Mouse (Mus musculus) layer of hippocampus, adult 8-10 months (tissue): ENCODE results near the gene Ninj1. TPM values are rescaled to one million over a fixed set of nuclear protein-coding genes. Genes with fewer than 3 reads are reported as not detected.

Source experiments
- DNase-seq, 2 experiments: peaks; one replicate each; pipeline ENCODE4 v3.0.0; 2022; ENCODE audit warnings: low spot score in 2 of 2
- total RNA-seq, 4 experiments: library from RNA; stranded (reverse); gene quantifications; 2 replicates each; pipeline ENCODE4 v1.2.4; 2022

The Ninj1 gene
- total RNA-seq, 4 experiments from 2014 or later, result 17.8 to 27.6 (median 21.7) TPM

GRCm38 (mm10) chr13:49195651-49196050, 8.4 kb downstream of the Ninj1 start:
- no peak for DNase-seq

- no peak for DNase-seq
Measured at GRCm38 (mm10) chr13:49196211-49196610, 8.9 kb downstream of the Ninj1 start.

- no peak for DNase-seq
Measured at GRCm38 (mm10) chr13:49196766-49197165, 9.5 kb downstream of the Ninj1 start.

GRCm38 (mm10) chr13:49198734-49199133, 11.4 kb downstream of the Ninj1 start:
- DNase-seq, result no peak

GRCm38 (mm10) chr13:49199891-49200290, 12.6 kb downstream of the Ninj1 start:
- no peak for DNase-seq

- DNase-seq, result no peak
Measured at GRCm38 (mm10) chr13:49200688-49201087, 13.4 kb downstream of the Ninj1 start.

- DNase-seq, result no peak
Measured at GRCm38 (mm10) chr13:49202556-49202955, 15.3 kb downstream of the Ninj1 start.

GRCm38 (mm10) chr13:49205381-49205998, 18.2 kb downstream of the Ninj1 start:
- peak; percentile 67 to 88 for DNase-seq

- no peak for DNase-seq
Measured at GRCm38 (mm10) chr13:49206341-49206740, 19.1 kb downstream of the Ninj1 start.

GRCm38 (mm10) chr13:49209306-49209705, 22.0 kb downstream of the Ninj1 start:
- DNase-seq, result no peak

- DNase-seq, result no peak
Measured at GRCm38 (mm10) chr13:49212711-49213500, 25.6 kb downstream of the Ninj1 start.

GRCm38 (mm10) chr13:49213531-49213932, 26.2 kb downstream of the Ninj1 start:
- no peak for DNase-seq

- no peak for DNase-seq
Measured at GRCm38 (mm10) chr13:49214454-49214853, 27.2 kb downstream of the Ninj1 start.

GRCm38 (mm10) chr13:49215128-49215503, 27.8 kb downstream of the Ninj1 start:
- no peak for DNase-seq

GRCm38 (mm10) chr13:49215504-49216219, 28.4 kb downstream of the Ninj1 start, which contains the start of gene Card19:
TSS of gene Card19 (minus strand) at chr13:49216037.
- peak; percentile 81 to 86 for DNase-seq

- no peak for DNase-seq
Measured at GRCm38 (mm10) chr13:49216220-49216552, 28.9 kb downstream of the Ninj1 start.

GRCm38 (mm10) chr13:49216808-49217561, 29.7 kb downstream of the Ninj1 start:
- no peak for DNase-seq

- no peak for DNase-seq
Measured at GRCm38 (mm10) chr13:49218651-49219050, 31.4 kb downstream of the Ninj1 start.

GRCm38 (mm10) chr13:49219367-49219766, 32.1 kb downstream of the Ninj1 start:
- DNase-seq, result no peak

- DNase-seq, result no peak
Measured at GRCm38 (mm10) chr13:49220912-49221311, 33.6 kb downstream of the Ninj1 start.

GRCm38 (mm10) chr13:49224314-49224713, 37.0 kb downstream of the Ninj1 start:
- no peak for DNase-seq

GRCm38 (mm10) chr13:49224729-49225128, 37.4 kb downstream of the Ninj1 start:
- DNase-seq, result no peak
